Mouse (Mus musculus) lung, adult 18-20 months (tissue): Measurements from ENCODE around the gene Jrkl.

Source experiments
- DNase-seq, 2 experiments: peaks; one replicate each; pipeline ENCODE4 v3.0.0; 2022; ENCODE audit warnings: mixed read lengths in 2 of 2

The Jrkl gene

GRCm38 (mm10) chr9:13245481-13245880, at the start of gene Jrkl:
Gene Jrkl (minus strand): TSS chr9:13245829.
- DNase-seq, result peak; percentile 39 to 43

- DNase-seq, result no peak
Observed at GRCm38 (mm10) chr9:13287482-13287881, 41.9 kb upstream of the Jrkl start.

GRCm38 (mm10) chr9:13273219-13273618, 27.6 kb upstream of the Jrkl start:
- DNase-seq, result no peak

GRCm38 (mm10) chr9:13260980-13261379, 15.4 kb upstream of the Jrkl start:
- no peak for DNase-seq

GRCm38 (mm10) chr9:13258173-13258572, 12.5 kb upstream of the Jrkl start:
- no peak for DNase-seq

GRCm38 (mm10) chr9:13256726-13257125, 11.1 kb upstream of the Jrkl start:
- DNase-seq, result no peak

GRCm38 (mm10) chr9:13251251-13251650, 5.6 kb upstream of the Jrkl start:
- no peak for DNase-seq

GRCm38 (mm10) chr9:13248104-13248503, 2.5 kb upstream of the Jrkl start:
- no peak for DNase-seq

GRCm38 (mm10) chr9:13246815-13247638, 1.4 kb upstream of the Jrkl start, which contains the start of gene Ccdc82:
Gene Ccdc82 (plus strand): TSS chr9:13246955.
- DNase-seq, result peak; percentile 92 to 95

- no peak for DNase-seq
Observed at GRCm38 (mm10) chr9:13242321-13242720, 3.3 kb downstream of the Jrkl start.

- no peak for DNase-seq
Observed at GRCm38 (mm10) chr9:13231545-13232216, 13.9 kb downstream of the Jrkl start.

- DNase-seq, result no peak
Observed at GRCm38 (mm10) chr9:13230553-13230952, 15.1 kb downstream of the Jrkl start.

- no peak for DNase-seq
Observed at GRCm38 (mm10) chr9:13225872-13226271, 19.8 kb downstream of the Jrkl start.

- DNase-seq, result no peak
Observed at GRCm38 (mm10) chr9:13206369-13206768, 39.3 kb downstream of the Jrkl start.

- DNase-seq, result no peak
Observed at GRCm38 (mm10) chr9:13203681-13204080, 41.9 kb downstream of the Jrkl start.

GRCm38 (mm10) chr9:13203109-13203508, 42.5 kb downstream of the Jrkl start:
- no peak for DNase-seq

GRCm38 (mm10) chr9:13200079-13200478, 45.5 kb downstream of the Jrkl start:
- DNase-seq, result peak in 1 of 2 experiments; percentile 17

GRCm38 (mm10) chr9:13195762-13196161, 49.9 kb downstream of the Jrkl start:
- peak in 1 of 2 experiments; percentile 3 for DNase-seq

- peak in 1 of 2 experiments; percentile 0 for DNase-seq
Observed at GRCm38 (mm10) chr9:13195268-13195667, 50.4 kb downstream of the Jrkl start.

- DNase-seq, result no peak
Observed at GRCm38 (mm10) chr9:13194619-13195018, 51.0 kb downstream of the Jrkl start.
